In genomic region chr16:11016353-11016752, GRCm38 (mm10) we compare ENCODE assay signal across 27 mouse cellular contexts. TPM values are rescaled to one million over a fixed set of nuclear protein-coding genes. Genes with fewer than 3 reads are reported as not detected.
DNase-seq lines count a peak whose midpoint lies in the region; ATAC-seq lines count a peak whose summit lies in the region.
"Had no signal": no experiment of that assay in that cellular context is flagged by ENCODE, and none has a peak within 500 bp of the region (broad histone marks: within the 10 kb centered on the region; RNA-seq: fewer than 3 reads in every experiment).

No protein-coding gene starts in this region.

- intact Hi-C loops in heart, postnatal 25 days (cut with DNase I), result no loop called here

- no peak for ATAC-seq in erythroid progenitor cell, adult 5-6 weeks (replicated peaks; ENCODE audit: low FRiP score, poor library complexity, severe bottlenecking)
- ATAC-seq: CD4-positive, CD25-positive, alpha-beta regulatory T cell, adult 4 months; forebrain, embryonic 15.5 days; liver, embryonic 12.5 days; liver, postnatal 0 days; midbrain, embryonic 16.5 days had no signal

- peak; percentile 32 for DNase-seq in heart, postnatal 4 days
- DNase-seq in heart, postnatal 25 days (ENCODE audit: low spot score), result no peak
- peak; percentile 45 for DNase-seq in lung, postnatal 10 days
- DNase-seq in lung, postnatal 14 days, result no peak
- DNase-seq in R1 (ENCODE audit: low read depth, low spot score), result peak; percentile 50
- DNase-seq in embryo, embryonic 10 days (ENCODE audit: low spot score), result no peak
- DNase-seq: adrenal gland, adult 8-10 months; cerebellum, adult 8-10 months; cerebellum, postnatal 25 days; embryo, embryonic 11 days; gastrocnemius, adult 2 months; gastrocnemius, postnatal 36 days; heart, adult 2 months; heart, postnatal 36 days; kidney, adult 18-20 months; kidney, postnatal 4 days; left cerebral cortex, postnatal 4 days; liver, postnatal 0 days; right cerebral cortex, adult 18-20 months; spleen, adult 18-20 months; thymus, adult 18-20 months; thymus, postnatal 36 days had no signal

RNA-seq across cellular contexts. Expression of gene Snn, which starts 44.4 kb away (rescaled TPM):
- total RNA-seq in heart, postnatal 4 days (2021), result 10 to 100 TPM; 52.5 to 56.6 TPM
- total RNA-seq in heart, postnatal 25 days (2021), result 10 to 100 TPM; 28.3 to 33.3 TPM
- total RNA-seq in erythroid progenitor cell, adult 5-6 weeks (2015; ENCODE audit: low replicate concordance), result 6.5 and 7.1 TPM in 2 replicates
- total RNA-seq in erythroid progenitor cell, adult 5-6 weeks (2017; ENCODE audit: low replicate concordance), result 7.1 and 13.2 TPM in 2 replicates

RNA-seq across cellular contexts. Expression of gene Litaf, which starts 49.6 kb away (rescaled TPM):
- total RNA-seq in heart, postnatal 4 days (2021), result 10 to 100 TPM; 50.0 to 60.4 TPM
- total RNA-seq in heart, postnatal 25 days (2021), result 10 to 100 TPM; 21.7 to 24.2 TPM
- total RNA-seq in erythroid progenitor cell, adult 5-6 weeks (2015; ENCODE audit: low replicate concordance), result 20.9 and 22.2 TPM in 2 replicates
- 10.0 and 13.1 TPM in 2 replicates for total RNA-seq in erythroid progenitor cell, adult 5-6 weeks (2017; ENCODE audit: low replicate concordance)

Comparison
In these comparisons a context has a peak if more than half of its experiments do, and no peak if none do; other contexts are left out.
1. DNase-seq: peak in heart, postnatal 4 days (single experiment), lung, postnatal 10 days (single experiment) and R1 (single experiment); none in heart, postnatal 25 days (single experiment), lung, postnatal 14 days (single experiment) and embryo, embryonic 10 days (single experiment).